Mouse (Mus musculus) testis, adult 2 months (tissue): ENCODE measurements around the gene Foxn3.

Experiments
- CTCF ChIP-seq: fragments of 200-500 bp; IDR thresholded peaks from 2 replicates; pipeline ENCODE4 v1.5.1; 2012; ENCODE audit warnings: low read depth, mild to moderate bottlenecking, inconsistent platforms, low read length, moderate library complexity; ENCODE audit not compliant: control insufficient read depth, insufficient read depth, insufficient replicate concordance
- POLR2A ChIP-seq: fragments of 200-500 bp; IDR thresholded peaks from 2 replicates; pipeline ENCODE4 v1.6.1; 2012; ENCODE audit warnings: low read depth, mild to moderate bottlenecking, inconsistent platforms, low read length, moderate library complexity; ENCODE audit not compliant: control insufficient read depth

DNA sequence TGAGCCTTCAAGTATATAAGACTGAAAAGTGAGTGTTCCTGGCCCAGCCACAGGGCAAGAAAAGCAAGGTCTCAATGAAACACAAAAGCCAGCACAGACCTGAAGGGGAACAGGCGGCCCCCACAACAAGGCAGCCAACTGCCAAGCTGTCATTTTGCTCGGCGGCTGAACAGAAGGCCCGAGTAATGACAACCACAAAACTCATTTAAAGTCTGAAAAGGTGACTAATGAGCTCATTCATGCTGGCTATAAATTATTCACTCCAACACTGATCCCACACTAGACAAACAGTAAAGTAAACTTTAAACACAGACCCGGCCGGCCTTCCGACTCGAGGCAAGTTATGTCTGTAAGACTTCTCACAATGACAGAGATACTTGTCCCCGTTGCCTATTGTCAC, 157.1 kb downstream of the Foxn3 start:
- TF ChIP-seq CTCF (no peak), POLR2A (no peak)
